10 mouse cellular contexts compared by ENCODE assay signal in genomic region chr7:98323288-98324019, GRCm38 (mm10). TPM values are rescaled to one million over a fixed set of nuclear protein-coding genes. Genes with fewer than 3 reads are reported as not detected.
DNase-seq lines count a peak whose midpoint lies in the region; ATAC-seq and TF ChIP-seq lines count a peak whose summit lies in the region.
"Had no signal": no experiment of that assay in that cellular context is flagged by ENCODE, and none has a peak within 500 bp of the region (broad histone marks: within the 10 kb centered on the region; RNA-seq: fewer than 3 reads in every experiment).

No protein-coding gene starts in this region.

- no peak overlapping the region for H3K27ac ChIP-seq in forebrain, postnatal 0 days (ENCODE audit: low read depth, low read length)

- no peak overlapping the region for H3K4me2 ChIP-seq in forebrain, postnatal 0 days (ENCODE audit: low read depth)

- TF ChIP-seq CTCF in C2C12 (IDR thresholded peaks at IDR 0.05; ENCODE audit: control insufficient read depth, insufficient read depth, insufficient read length) = no peak
- TF ChIP-seq CTCF in forebrain, postnatal 0 days (IDR thresholded peaks at IDR 0.05; ENCODE audit: low read depth) = no peak

- 27% methylated on average over 5 of the region's 5 CpGs for WGBS in forebrain, postnatal 0 days

- no peaks in the 10 kb centered on the region for H3K79me2 ChIP-seq in C2C12 (ENCODE audit: control insufficient read depth, insufficient read depth)

- H3K9me3 ChIP-seq in forebrain, postnatal 0 days (ENCODE audit: low read length) = no peaks in the 10 kb centered on the region

- H3K4me3 ChIP-seq in C2C12 (ENCODE audit: insufficient read depth, poor library complexity, severe bottlenecking) = no peak overlapping the region
- H3K4me3 ChIP-seq in forebrain, postnatal 0 days (ENCODE audit: low read depth, low read length) = no peak overlapping the region

- H3K4me1 ChIP-seq in forebrain, postnatal 0 days (ENCODE audit: insufficient read depth) = 0 out of 2 replicates have a peak, but pooled peaks cover 5% of the 10 kb centered on the region

- DNase-seq in heart, adult 11 months = peak; percentile 92
- DNase-seq in heart, postnatal 10 days = no peak
- DNase-seq in forebrain, postnatal 0 days = peak; percentile 67
- DNase-seq in lung, postnatal 14 days = peak; percentile 63
- DNase-seq in thymus, adult 18-20 months = no peak
- DNase-seq in urinary bladder, adult 2 months (ENCODE audit: low spot score) = no peak
- DNase-seq in adrenal gland, postnatal 25 days = no peak
- DNase-seq: cerebellum, adult 18-20 months; gastrocnemius, postnatal 36 days had no signal

- no peak overlapping the region for H3K9ac ChIP-seq in forebrain, postnatal 0 days

- no peaks in the 10 kb centered on the region for H3K27me3 ChIP-seq in C2C12 (ENCODE audit: control insufficient read depth, insufficient read depth, insufficient read length)
- H3K27me3 ChIP-seq in forebrain, postnatal 0 days (ENCODE audit: insufficient read depth, low read length) = no peaks in the 10 kb centered on the region

- H3ac ChIP-seq in C2C12 (ENCODE audit: control insufficient read depth, insufficient read length, low read depth) = no peak overlapping the region

- intact Hi-C loops in heart, postnatal 10 days (cut with DNase I) = loop anchor here (2.0 kb wide), 1 partner anchor 17 kb away; no protein-coding TSS in a partner anchor

- H3K79me3 ChIP-seq in C2C12 (ENCODE audit: low read depth) = no peaks in the 10 kb centered on the region

- ATAC-seq in forebrain, postnatal 0 days = peak; percentile 64

- H3K36me3 ChIP-seq in C2C12 (ENCODE audit: control insufficient read depth, insufficient read depth) = no peaks in the 10 kb centered on the region
- H3K36me3 ChIP-seq in forebrain, postnatal 0 days (ENCODE audit: insufficient read depth) = no peaks in the 10 kb centered on the region

TF ChIP-seq in C2C12, 6 proteins besides CTCF, POLR2A, EP300 and RAD21:
- TF ChIP-seq USF1 (IDR thresholded peaks at IDR 0.05; ENCODE audit: low read depth) (no peak), CEBPB (IDR thresholded peaks at IDR 0.05; ENCODE audit: low read depth) (peak; percentile 7)

RNA-seq across cellular contexts. Expression of gene Acer3, which starts 2.4 kb away (rescaled TPM):
- 10 to 100 TPM; 15.7 to 16.0 TPM for total RNA-seq in heart, postnatal 10 days (2021)
- 7.6 TPM for polyA plus RNA-seq in C2C12 (2012; fragmentation: generic; extraction: Trizol)
- total RNA-seq in forebrain, postnatal 0 days (2014; rRNA removed) = 12.1 TPM in 2 replicates
- polyA plus RNA-seq in forebrain, postnatal 0 days (2015; fragmentation: Nextera tagmentation; extraction: Ambion mirVana) = 7.9 and 14.1 TPM in 2 replicates
- 26.7 and 32.4 TPM in 2 replicates for polyA plus RNA-seq in urinary bladder, adult 2 months (2012; rRNA removed)
- total RNA-seq in adrenal gland, postnatal 25 days (2021) = 12.9 and 20.0 TPM in 2 replicates

RNA-seq across cellular contexts. Expression of gene Tsku, which starts 37.7 kb away (rescaled TPM):
- total RNA-seq in heart, postnatal 10 days (2021) = 1 to 10 TPM; 6.5 TPM
- 9.6 TPM for polyA plus RNA-seq in C2C12 (2012; fragmentation: generic; extraction: Trizol)
- 20.2 and 24.8 TPM in 2 replicates for total RNA-seq in forebrain, postnatal 0 days (2014; rRNA removed)
- polyA plus RNA-seq in forebrain, postnatal 0 days (2015; fragmentation: Nextera tagmentation; extraction: Ambion mirVana) = 5.4 and 6.2 TPM in 2 replicates
- 199 and 219 TPM in 2 replicates for polyA plus RNA-seq in urinary bladder, adult 2 months (2012; rRNA removed)
- 22.9 and 40.6 TPM in 2 replicates for total RNA-seq in adrenal gland, postnatal 25 days (2021)

Comparison
In these comparisons a context has a peak if more than half of its experiments do, and no peak if none do; other contexts are left out.
1. DNase-seq: peak in heart, adult 11 months (single experiment), forebrain, postnatal 0 days (single experiment) and lung, postnatal 14 days (single experiment); none in heart, postnatal 10 days (0 of 2), thymus, adult 18-20 months (0 of 2), urinary bladder, adult 2 months (single experiment) and adrenal gland, postnatal 25 days (single experiment).